Mouse (Mus musculus) large intestine, adult 2 months (tissue): Measurements from ENCODE around the gene Efcab6. TPM values are rescaled to one million over a fixed set of nuclear protein-coding genes. Genes with fewer than 3 reads are reported as not detected.

Experiments used
- DNase-seq: peaks from one replicate; pipeline ENCODE4 v3.0.0-alpha.2; 2012; ENCODE audit warnings: low read depth, low spot score
- WGBS: fragments of 180-500 bp; shearing (Covaris S2); methylation state at CpG from one replicate; pipeline ENCODE4 v1.1.7; 2018; 5-methylcytosine and 5-hydroxymethylcytosine counted together
- polyA plus RNA-seq: library from polyadenylated mRNA; depleted of rRNA; stranded (reverse); fragments of >200 nt; gene quantifications from 2 replicates; pipeline ENCODE4 v1.2.3, GENCODE M21; 2012

Gene Efcab6
- polyA plus RNA-seq, 1 experiment: not detected

DNA sequence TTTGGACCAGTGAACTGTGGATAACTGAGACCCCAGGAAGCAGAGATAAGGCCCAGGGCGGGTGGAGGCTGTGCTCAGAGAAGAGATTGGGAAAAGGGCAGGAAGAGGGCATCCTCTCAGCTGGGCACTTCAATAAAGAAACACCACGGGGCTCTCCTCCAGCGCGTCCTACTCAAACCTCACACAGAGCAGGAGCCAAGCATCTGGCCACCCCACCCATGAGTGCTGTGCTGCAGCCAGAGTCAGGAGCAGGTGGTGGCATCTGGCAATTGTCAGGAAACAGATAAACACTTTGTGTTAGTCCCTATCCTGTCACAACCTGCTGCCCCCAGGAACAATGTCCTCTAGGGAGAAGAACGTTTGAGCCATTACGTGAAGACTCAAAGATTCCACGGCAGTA is 77.1 kb downstream of the Efcab6 start:
- WGBS: 31% methylated on average over 7 of the region's 7 CpGs
- no peak for DNase-seq

DNA sequence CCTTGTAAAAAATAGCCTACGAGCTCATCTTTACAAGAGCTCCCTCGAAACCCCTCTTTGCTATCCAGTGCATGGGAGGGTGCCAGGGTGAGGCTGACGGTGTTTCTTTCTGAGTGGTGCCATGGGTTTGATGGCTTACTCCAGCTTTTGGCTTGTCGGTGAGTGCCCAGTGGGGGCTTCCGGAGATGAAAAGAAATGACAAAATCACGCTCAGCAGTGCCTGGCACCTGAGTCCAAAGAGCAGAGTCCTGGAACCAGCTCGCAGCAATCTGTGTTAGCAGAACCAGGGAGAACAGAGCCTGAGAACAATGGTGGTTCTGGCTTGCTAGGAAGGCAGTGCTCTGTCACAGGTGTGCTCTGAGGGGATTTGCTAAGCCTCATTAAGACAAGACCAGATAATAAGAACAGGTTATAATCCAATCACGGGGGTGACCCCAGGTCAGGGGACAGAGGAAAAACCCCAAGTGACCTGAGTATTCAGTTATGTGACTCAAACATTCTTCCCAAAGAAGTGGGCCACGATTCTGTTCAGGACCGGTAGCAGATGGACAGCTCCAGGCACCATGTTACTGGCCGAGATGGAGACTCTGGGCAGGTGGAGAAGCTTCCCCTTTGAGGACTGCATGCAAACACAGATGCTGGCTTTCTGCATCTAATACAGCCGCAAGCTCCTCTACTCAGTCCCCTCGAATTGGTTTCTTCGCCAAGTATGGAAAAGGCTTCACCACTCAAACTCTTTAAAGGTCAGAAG is 82.8 kb downstream of the Efcab6 start:
- no peak for DNase-seq
- WGBS: 63% methylated on average over 14 of the region's 14 CpGs

DNA sequence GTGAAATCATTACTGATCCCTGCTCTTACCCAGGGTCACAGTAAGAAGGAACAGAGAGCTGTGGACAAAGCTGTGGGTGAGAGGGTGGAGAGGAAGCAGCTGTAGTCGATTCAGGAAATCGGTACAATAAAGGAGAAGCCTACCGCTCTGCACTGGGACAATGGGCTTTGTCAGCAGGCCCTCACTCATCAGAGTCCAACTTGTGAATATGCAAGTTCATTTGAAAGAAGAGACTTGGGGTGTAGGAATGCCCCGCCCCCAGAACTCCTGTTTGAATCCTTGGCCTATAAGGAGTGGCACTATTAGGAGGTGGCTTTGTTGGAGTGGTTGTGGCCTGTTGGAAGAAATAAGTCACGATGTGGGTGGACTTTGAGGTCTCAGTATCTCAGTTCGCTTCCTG is 86.3 kb downstream of the Efcab6 start:
- no peak for DNase-seq
- 66% methylated on average over 6 of the region's 6 CpGs for WGBS

GRCm38 (mm10) chr15:83977108-83977507 is 88.1 kb downstream of the Efcab6 start:
- no peak for DNase-seq
- WGBS: 14% methylated on average over 5 of the region's 5 CpGs

DNA sequence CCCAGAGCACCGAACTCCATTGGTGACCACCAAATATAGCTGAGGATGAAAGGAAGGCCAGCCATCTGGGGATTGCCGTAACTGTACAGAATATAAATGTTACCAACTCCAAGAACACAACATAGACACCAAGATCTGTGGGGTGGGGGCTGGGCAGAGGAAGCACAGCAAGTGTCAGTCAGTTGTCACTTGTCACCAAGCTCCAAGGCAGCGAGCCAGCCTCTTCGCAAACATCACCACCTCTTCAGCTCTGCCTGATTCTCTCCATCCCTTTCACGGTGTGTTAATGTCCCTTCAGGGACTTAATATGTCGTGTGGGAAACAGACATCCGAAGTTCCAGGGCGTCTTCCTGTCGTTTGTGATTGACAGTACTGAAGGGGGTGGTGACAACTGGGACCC is 93.0 kb downstream of the Efcab6 start:
- WGBS: 76% methylated on average over 9 of the region's 9 CpGs

DNA sequence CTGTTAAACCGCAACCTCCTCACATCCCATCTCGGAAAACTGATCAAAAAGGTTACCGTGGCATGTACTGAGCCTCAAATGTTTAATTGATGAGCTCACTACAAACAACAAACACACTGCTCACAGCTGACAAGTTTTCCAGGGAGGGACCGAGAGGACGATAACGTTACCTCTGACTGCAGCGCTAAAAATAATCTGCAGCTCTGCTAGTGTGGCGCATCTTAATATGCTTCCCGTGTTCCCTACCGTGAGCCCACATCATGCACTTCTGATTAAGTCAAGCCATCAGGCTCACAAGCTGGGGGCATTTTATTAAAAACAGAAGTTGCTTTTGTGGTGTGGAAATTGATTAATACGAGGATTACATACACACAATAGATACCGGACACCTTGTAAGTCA is 97.4 kb downstream of the Efcab6 start:
- no peak for DNase-seq
- 84% methylated on average over 12 of the region's 12 CpGs for WGBS

More for the DNA sequence above, 93.0 kb downstream of the Efcab6 start:
- no peak for DNase-seq

DNA sequence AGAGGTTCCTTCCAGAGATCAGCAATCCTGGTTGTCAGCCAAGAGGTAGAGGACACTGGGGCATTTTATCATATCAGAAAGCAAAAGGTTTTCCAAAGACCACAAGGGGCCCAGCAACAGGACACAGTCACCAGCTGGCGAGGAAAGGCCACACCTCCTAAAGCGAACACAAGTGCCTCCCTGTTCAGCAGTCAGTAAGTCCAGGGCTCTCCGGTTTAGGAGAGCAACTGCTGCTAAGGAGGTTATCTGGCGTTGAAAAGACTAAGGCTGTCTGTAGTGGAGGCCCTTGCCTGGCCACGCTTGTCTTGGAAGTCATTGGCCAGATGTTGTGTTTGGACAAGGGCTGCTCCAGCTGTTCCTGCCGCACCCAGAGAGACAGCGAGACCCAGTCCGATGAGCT is 100.1 kb downstream of the Efcab6 start:
- DNase-seq: no peak
- WGBS: 36% methylated on average over 8 of the region's 8 CpGs

GRCm38 (mm10) chr15:83958376-83958775 is 106.8 kb downstream of the Efcab6 start:
- WGBS: 61% methylated on average over 3 of the region's 3 CpGs

GRCm38 (mm10) chr15:83956996-83957395 is 108.2 kb downstream of the Efcab6 start:
- WGBS: 84% methylated on average over 7 of the region's 7 CpGs

More at GRCm38 (mm10) chr15:83958376-83958775, 106.8 kb downstream of the Efcab6 start:
- no peak for DNase-seq

DNA sequence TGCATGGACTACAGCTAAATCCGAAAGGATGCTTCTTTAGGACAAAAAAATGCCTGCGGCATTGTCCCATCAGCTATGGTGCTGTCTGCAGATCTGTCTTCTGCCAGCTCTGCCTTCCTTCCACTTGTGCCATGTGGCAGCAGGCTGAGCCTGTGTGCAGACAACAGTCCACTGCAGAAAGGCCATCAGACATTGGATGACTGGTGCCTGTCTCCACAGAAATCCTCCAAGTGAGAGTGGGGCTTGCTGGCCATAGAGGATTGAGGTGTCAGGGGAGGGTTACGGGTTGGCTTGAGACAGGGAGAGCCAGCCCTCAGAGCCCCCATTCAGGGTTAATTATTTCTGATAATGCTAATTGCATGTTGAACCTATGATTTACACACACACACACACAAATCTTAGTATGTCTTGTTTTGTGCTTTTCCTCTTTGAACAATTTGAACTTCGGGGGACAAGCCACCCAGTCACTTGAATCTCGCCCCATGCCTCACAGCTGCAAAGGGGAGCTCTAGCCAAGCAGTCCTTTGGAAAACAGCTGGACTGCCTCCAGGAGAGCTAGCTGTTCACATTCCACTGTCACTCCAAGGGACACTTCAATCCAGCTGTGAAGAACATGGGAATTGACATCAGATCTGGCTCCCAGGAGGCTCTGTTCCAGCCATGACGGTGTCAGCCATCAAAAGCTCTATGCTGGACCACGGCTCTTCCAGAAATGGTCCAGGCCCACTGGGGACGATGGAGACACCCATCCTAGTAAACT is 109.1 kb downstream of the Efcab6 start:
- WGBS: 76% methylated on average over 8 of the region's 8 CpGs
- DNase-seq: no peak

More at GRCm38 (mm10) chr15:83956996-83957395, 108.2 kb downstream of the Efcab6 start:
- no peak for DNase-seq

GRCm38 (mm10) chr15:83949729-83950491 is 115.3 kb downstream of the Efcab6 start:
- 45% methylated on average over 16 of the region's 16 CpGs for WGBS
- no peak for DNase-seq

GRCm38 (mm10) chr15:83939703-83940102 is 125.5 kb downstream of the Efcab6 start:
- no peak for DNase-seq
- 20% methylated on average over 5 of the region's 5 CpGs for WGBS

- no peak for DNase-seq
- WGBS: 77% methylated on average over 2 of the region's 2 CpGs
Measured at GRCm38 (mm10) chr15:83938466-83938865, 126.7 kb downstream of the Efcab6 start.

GRCm38 (mm10) chr15:83936506-83936905 is 128.7 kb downstream of the Efcab6 start:
- WGBS: 83% methylated on average over 4 of the region's 4 CpGs
- no peak for DNase-seq

- 66% methylated on average over 2 of the region's 2 CpGs for WGBS
- DNase-seq: no peak
Measured at GRCm38 (mm10) chr15:83934816-83935215, 130.4 kb downstream of the Efcab6 start.

DNA sequence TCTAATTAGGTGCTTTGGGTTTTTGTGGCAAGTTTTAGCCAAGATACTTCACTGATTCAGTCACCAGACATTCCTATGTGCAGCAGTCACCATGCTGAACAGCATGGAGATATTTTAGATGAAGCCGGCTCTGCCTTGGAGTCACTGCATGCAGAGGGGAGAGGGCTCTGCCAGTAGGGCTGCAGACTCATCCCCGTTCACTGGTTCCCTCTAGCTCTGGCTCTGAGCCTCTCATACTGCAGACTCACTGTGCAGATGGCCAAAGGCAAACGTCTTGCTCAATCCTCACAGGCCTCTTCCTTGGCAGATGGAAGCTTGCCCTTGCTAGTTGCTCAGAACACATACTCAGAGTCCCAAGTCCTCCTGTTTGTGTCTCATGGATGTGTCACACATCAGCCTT is 139.8 kb downstream of the Efcab6 start:
- no peak for DNase-seq
- WGBS: 69% methylated on average over 3 of the region's 3 CpGs

DNA sequence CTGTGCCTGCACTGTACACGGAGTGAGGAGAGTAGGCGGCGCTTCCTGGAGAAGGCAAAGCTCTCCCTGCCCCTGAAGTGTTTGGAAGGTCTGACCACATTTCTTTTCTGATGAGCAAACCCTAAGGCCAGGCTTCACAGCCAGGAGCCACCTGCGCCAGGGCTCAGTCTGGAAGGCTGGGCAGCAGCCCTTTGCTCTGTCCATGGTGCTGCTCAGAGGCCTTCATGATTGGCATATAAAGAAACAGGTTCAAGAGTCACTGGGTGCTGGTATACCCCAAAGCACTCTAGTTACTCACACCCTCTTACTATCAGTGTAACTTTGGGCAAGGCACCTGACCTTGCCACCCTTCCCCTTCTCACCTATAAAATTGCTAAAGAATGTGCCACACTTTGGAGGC is 140.5 kb downstream of the Efcab6 start:
- WGBS: 26% methylated on average over 4 of the region's 4 CpGs
- no peak for DNase-seq

DNA sequence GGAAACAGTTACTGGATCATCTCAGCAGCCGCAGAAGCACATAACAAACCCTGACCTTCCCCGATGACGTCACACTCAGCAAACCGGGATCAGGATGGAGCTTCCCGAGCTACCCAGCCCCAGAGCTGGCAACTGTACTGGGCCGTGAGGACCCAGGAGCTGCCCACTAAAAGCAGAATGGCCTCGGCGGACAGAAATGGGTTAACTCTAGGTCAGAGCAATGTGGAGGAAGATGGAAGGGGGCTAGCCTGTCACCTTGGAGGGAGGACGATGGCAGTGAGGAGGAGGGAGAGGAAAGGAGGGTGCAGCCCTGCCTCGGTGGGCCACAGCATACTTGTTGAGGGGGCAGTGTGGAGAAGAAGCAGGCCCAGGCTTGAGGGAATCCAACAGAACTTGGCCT is 149.8 kb downstream of the Efcab6 start:
- no peak for DNase-seq
- 79% methylated on average over 10 of the region's 10 CpGs for WGBS

GRCm38 (mm10) chr15:83913028-83913714 is 152.0 kb downstream of the Efcab6 start:
- WGBS: 81% methylated on average over 14 of the region's 14 CpGs
- no peak for DNase-seq

- DNase-seq: no peak
- WGBS: 71% methylated on average over 13 of the region's 13 CpGs
Measured at GRCm38 (mm10) chr15:83906472-83906871, 158.7 kb downstream of the Efcab6 start.
